ENCODE assay signal across 1 mouse cellular context in the genomic region with DNA sequence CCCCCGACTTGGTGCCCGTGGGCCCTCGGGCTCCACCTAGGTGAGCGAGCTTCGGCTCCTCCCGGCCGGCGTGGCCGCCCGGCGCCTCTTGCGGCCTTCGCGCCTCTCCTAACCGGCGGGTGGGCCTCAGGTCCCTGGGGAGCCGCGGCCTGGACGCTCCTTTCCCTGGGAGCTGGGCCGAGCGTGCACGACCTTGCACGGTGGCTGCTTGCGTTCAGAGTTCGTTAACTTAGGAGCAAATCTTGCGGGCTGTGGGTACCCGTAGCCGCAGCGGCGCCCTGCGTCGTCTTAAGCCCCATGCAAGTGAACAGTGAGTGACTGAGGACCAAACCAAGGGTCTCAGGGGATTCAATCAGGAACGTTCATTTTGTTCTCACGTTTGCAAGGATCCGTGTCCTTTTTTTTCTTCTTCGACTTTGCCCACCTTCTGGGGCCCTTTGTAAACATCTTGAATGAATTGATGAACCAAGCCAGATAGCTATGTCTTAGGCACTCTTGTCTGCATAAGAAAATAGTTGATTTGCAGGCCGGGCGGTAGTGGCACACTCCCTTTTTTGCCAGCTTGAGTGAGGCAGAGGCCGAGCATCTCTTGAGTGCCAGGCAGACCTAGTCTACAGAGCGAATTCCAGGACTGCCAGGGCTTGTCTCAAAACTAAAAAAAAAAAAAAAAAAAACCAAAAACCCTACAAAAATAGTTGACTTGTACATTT.
TF ChIP-seq lines count a peak whose summit lies in the region.

No protein-coding gene starts in this region.

TF ChIP-seq in CH12.LX, 34 proteins besides CTCF, POLR2A, EP300 and RAD21 (continued from another document):
- TF ChIP-seq KAT2A (IDR thresholded peaks at IDR 0.05; ENCODE audit: insufficient replicate concordance, low read length): 0 out of 2 replicates have a peak, but pooled peaks have one; percentile 6
